In genomic region chr1:36996561-36997213, GRCm38 (mm10) we compare ENCODE assay signal across 7 mouse cellular contexts. TPM values are rescaled to one million over a fixed set of nuclear protein-coding genes. Genes with fewer than 3 reads are reported as not detected.
DNase-seq lines count a peak whose midpoint lies in the region; ATAC-seq lines count a peak whose summit lies in the region.

No protein-coding gene starts in this region.

- H3K9me3 ChIP-seq in embryonic facial prominence, embryonic 10.5 days: no peaks in the 10 kb centered on the region
- H3K9me3 ChIP-seq in intestine, embryonic 15.5 days: no peaks in the 10 kb centered on the region
- H3K9me3 ChIP-seq in midbrain, embryonic 11.5 days (ENCODE audit: control insufficient read depth, low read length): no peaks in the 10 kb centered on the region

- no peaks in the 10 kb centered on the region for H3K27me3 ChIP-seq in embryonic facial prominence, embryonic 10.5 days (replicated peaks; ENCODE audit: low read depth, poor library complexity, severe bottlenecking)
- no peaks in the 10 kb centered on the region for H3K27me3 ChIP-seq in intestine, embryonic 15.5 days (replicated peaks)
- H3K27me3 ChIP-seq in midbrain, embryonic 11.5 days (ENCODE audit: control insufficient read depth, insufficient read depth, low read length): no peaks in the 10 kb centered on the region

- DNase-seq in urinary bladder, postnatal 14 days (ENCODE audit: low spot score): peak; percentile 28
- DNase-seq in urinary bladder, adult 2 months (ENCODE audit: low spot score): no peak
- no peak for DNase-seq in embryonic facial prominence, embryonic 10.5 days (ENCODE audit: low spot score)
- DNase-seq in ovary, postnatal 36 days (ENCODE audit: low spot score): peak; percentile 48
- no peak for DNase-seq in left cerebral cortex, postnatal 25 days (ENCODE audit: low spot score in 2 of 2)
- no peak for DNase-seq in midbrain, embryonic 11.5 days (ENCODE audit: low spot score, missing footprints)

- ATAC-seq in intestine, embryonic 15.5 days: peak; percentile 59
- ATAC-seq in midbrain, embryonic 11.5 days (ENCODE audit: low FRiP score): no peak

- H3K4me2 ChIP-seq in intestine, embryonic 15.5 days (replicated peaks): no peak overlapping the region
- no peak overlapping the region for H3K4me2 ChIP-seq in midbrain, embryonic 11.5 days

- 49% methylated on average over 6 of the region's 6 CpGs for WGBS in embryonic facial prominence, embryonic 10.5 days
- WGBS in intestine, embryonic 15.5 days: 36% methylated on average over 6 of the region's 6 CpGs
- 70% methylated on average over 6 of the region's 6 CpGs for WGBS in midbrain, embryonic 11.5 days

- no peak overlapping the region for H3K4me3 ChIP-seq in embryonic facial prominence, embryonic 10.5 days
- H3K4me3 ChIP-seq in intestine, embryonic 15.5 days (replicated peaks): no peak overlapping the region
- no peak overlapping the region for H3K4me3 ChIP-seq in midbrain, embryonic 11.5 days (ENCODE audit: low read depth, low read length)

- H3K4me1 ChIP-seq in embryonic facial prominence, embryonic 10.5 days: peaks cover 16% of the 10 kb centered on the region
- H3K4me1 ChIP-seq in intestine, embryonic 15.5 days (replicated peaks): peaks cover 7% of the 10 kb centered on the region; the same call in 1 of the 2 replicates
- no peaks in the 10 kb centered on the region for H3K4me1 ChIP-seq in midbrain, embryonic 11.5 days (ENCODE audit: control insufficient read depth, insufficient read depth, low read length)

- peak overlapping the region; percentile 37 for H3K27ac ChIP-seq in embryonic facial prominence, embryonic 10.5 days (replicated peaks)
- H3K27ac ChIP-seq in intestine, embryonic 15.5 days: peak overlapping the region; percentile 59
- H3K27ac ChIP-seq in midbrain, embryonic 11.5 days (ENCODE audit: low read depth, low read length): no peak overlapping the region

- H3K36me3 ChIP-seq in embryonic facial prominence, embryonic 10.5 days (replicated peaks): no peaks in the 10 kb centered on the region
- H3K36me3 ChIP-seq in intestine, embryonic 15.5 days: no peaks in the 10 kb centered on the region
- no peaks in the 10 kb centered on the region for H3K36me3 ChIP-seq in midbrain, embryonic 11.5 days (ENCODE audit: control insufficient read depth, insufficient read depth, low read length)

- no peak overlapping the region for H3K9ac ChIP-seq in intestine, embryonic 15.5 days
- no peak overlapping the region for H3K9ac ChIP-seq in midbrain, embryonic 11.5 days (ENCODE audit: low read length)

- intact Hi-C loops in left cerebral cortex, postnatal 25 days (cut with DNase I): no loop called here

RNA-seq across cellular contexts. Expression of gene Vwa3b, which starts 29.7 kb away (rescaled TPM):
- 1.0 and 1.7 TPM in 2 replicates for polyA plus RNA-seq in urinary bladder, adult 2 months (2012; rRNA removed)
- 0.42 and 0.48 TPM in 2 replicates for polyA plus RNA-seq in embryonic facial prominence, embryonic 10.5 days (2016; fragmentation: Nextera tagmentation; extraction: Ambion mirVana)
- 1.7 and 1.9 TPM in 2 replicates for polyA plus RNA-seq in intestine, embryonic 15.5 days (2015; fragmentation: Nextera tagmentation; extraction: Ambion mirVana)
- total RNA-seq in left cerebral cortex, postnatal 25 days (2021): 1 to 10 TPM; 1.7 to 2.1 TPM
- 0.23 TPM in 1 of 2 replicates, not detected in the other for polyA plus RNA-seq in midbrain, embryonic 11.5 days (2014; fragmentation: Nextera tagmentation; extraction: Ambion mirVana)

RNA-seq across cellular contexts. Expression of gene Tmem131, which starts 53.2 kb away (rescaled TPM):
- polyA plus RNA-seq in urinary bladder, adult 2 months (2012; rRNA removed): 15.0 and 26.4 TPM in 2 replicates
- 14.0 and 14.4 TPM in 2 replicates for polyA plus RNA-seq in embryonic facial prominence, embryonic 10.5 days (2016; fragmentation: Nextera tagmentation; extraction: Ambion mirVana)
- polyA plus RNA-seq in intestine, embryonic 15.5 days (2015; fragmentation: Nextera tagmentation; extraction: Ambion mirVana): 13.3 and 13.7 TPM in 2 replicates
- total RNA-seq in left cerebral cortex, postnatal 25 days (2021): 10 to 100 TPM; 53.4 to 55.8 TPM
- 14.7 and 15.2 TPM in 2 replicates for polyA plus RNA-seq in midbrain, embryonic 11.5 days (2014; fragmentation: Nextera tagmentation; extraction: Ambion mirVana)

Comparison
In these comparisons a context has a peak if more than half of its experiments do, and no peak if none do; other contexts are left out.
1. DNase-seq: peak in urinary bladder, postnatal 14 days (single experiment) and ovary, postnatal 36 days (single experiment); none in urinary bladder, adult 2 months (single experiment), embryonic facial prominence, embryonic 10.5 days (single experiment), left cerebral cortex, postnatal 25 days (0 of 2) and midbrain, embryonic 11.5 days (single experiment).